Mouse (Mus musculus): ENCODE results near the gene Them4.
"Not testable (repeated sequence)": the region's sequence is repeated elsewhere in the genome, so short reads cannot be mapped to it uniquely, and the experiment has no call there.

Gene Them4

DNA sequence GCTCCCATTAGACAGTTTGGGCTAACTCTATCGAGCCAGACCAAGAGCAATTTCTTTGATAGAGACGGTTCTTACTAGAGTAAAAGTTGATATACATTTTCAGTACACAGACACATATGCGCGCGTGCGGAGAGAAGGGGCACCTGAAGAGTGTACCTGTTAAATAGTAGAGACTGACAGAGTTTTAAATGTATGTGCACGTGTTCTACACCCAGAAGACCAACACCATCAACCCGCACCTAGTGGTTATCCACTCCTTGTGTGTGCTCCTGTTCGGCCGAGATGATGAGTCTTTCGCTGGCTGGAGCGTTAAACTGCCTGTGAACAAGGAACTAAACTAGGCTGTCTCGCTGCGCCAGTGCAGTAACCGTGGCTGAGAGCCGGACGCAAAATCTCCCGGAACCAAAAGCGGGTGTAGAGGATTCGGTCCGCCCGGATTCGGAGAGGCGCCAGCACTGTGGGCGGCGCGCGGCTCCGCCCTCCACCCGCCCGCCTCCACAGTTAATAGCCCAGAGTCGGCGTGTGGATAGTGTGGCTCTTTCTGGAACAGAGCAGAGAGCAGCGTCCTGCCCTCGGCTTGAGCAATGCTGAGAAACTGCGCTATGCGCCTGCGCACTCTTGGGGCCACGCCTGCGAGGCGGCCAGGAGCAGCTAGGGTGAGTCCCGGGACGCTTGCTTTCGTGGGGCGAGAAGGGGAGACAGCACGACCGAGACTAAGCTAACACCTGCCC is at the start of gene Them4:
Gene Them4, plus strand, starts transcription at position 457 of the 731 bp plus-strand sequence.
- peak; percentile 90 for DNase-seq

DNA sequence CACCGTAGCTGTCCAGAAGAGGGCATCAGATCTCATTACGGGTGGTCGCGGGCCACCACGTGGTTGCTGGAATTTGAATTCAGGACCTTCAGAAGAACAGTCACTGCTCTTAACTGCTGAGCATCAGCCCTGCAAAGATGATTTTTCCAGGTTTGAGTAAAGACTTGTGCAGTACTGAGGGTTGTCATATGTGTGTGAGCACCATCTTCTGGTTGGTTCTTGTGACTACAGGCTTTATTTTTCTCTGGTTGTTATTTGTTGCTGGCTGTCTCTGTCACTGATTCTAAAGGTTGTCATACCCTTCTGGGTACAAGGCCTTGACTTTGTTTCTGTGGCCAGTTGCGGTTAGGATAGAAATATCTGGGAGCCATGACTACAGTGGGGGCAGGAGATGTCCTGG is 49.3 kb upstream of the Them4 start:
- peak; percentile 2 for DNase-seq

- DNase-seq, result not testable (repeated sequence)
These were observed 46.2 kb upstream of the Them4 start, which contains the start of gene Gm4778 for GRCm38 (mm10) chr3:94263736-94264135. Gene Gm4778, plus strand, starts transcription at chr3:94264036.

DNA sequence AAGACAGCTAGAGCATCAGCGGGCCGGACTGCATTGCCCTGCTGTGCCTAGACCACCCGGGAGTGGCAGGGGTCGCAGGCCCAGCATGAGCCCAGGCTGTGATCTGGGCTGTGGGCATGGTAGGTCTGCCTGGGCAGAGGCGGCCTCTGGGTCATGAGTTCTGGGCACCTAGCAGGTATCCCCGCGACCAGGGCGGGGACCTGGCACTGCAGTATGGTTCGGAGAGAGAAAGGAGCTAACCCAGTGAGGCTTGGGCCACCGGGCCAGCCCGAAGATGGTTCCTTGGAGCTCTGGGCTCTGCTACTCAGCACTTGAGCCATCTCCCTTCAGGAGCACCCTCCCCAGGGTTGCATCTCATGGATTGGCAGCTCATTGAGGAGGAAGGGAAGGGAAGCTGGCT is 33.9 kb upstream of the Them4 start:
- DNase-seq, result no peak

DNA sequence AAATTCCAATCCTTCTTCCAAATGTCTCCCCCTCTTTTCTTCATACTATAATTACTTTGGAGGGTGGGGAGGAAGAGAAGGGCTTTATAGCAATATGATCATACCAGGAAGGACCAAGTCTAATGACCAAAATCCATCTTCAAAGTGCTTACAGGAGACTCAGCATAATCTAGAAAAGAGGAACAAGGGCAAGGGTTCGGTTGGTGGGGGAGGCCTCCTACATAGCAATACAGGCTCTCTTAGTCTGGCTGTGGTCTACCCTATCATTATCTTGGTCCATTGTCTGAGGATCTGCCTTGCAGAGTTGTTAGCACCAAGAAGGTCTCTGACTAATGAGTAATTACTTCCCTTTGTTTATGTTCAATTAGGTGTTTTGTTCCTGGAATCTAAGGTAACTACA is 4.4 kb upstream of the Them4 start:
- no peak for DNase-seq

DNA sequence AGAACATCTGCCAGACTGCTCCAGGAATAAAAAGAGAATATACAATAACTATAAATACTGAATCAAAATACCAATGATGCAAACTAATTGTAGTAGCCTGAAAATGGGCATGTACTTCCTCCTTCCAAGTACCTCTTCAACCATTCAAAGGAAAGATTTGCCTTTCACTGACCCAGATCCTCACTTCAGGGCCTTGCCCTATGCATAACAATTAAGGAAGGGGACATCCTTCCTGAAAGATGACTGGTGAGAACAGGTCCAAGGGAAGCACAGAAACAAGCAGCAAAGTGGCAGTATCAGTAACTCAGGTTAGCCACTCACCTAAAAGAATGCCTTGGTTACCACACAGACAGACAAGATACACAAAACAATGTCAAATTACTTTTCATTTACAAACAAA is 2.9 kb upstream of the Them4 start:
- no peak for DNase-seq

GRCm38 (mm10) chr3:94310491-94310890 is 602 bp downstream of the Them4 start:
- no peak for DNase-seq

DNA sequence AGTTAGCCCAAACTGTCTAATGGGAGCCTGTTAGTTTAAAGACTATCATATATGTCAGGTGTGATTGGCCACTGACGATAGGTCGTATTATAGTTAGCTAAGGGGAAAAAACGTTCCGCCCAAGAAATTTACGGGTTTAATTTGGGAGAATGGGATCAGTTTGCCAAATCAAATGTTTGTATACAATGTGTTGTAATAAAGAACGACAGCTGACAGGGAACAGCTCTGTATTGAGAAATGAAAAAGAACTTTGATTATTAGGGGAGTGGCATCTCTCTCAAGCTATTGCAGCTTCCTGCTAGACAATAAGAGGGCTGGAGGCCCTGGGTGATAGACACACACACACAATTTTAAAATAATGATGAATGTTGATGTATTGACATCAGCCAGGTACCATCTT is 1.0 kb downstream of the Them4 start:
- no peak for DNase-seq

- DNase-seq, result no peak
These were observed 1.5 kb downstream of the Them4 start for GRCm38 (mm10) chr3:94311376-94311775.

DNA sequence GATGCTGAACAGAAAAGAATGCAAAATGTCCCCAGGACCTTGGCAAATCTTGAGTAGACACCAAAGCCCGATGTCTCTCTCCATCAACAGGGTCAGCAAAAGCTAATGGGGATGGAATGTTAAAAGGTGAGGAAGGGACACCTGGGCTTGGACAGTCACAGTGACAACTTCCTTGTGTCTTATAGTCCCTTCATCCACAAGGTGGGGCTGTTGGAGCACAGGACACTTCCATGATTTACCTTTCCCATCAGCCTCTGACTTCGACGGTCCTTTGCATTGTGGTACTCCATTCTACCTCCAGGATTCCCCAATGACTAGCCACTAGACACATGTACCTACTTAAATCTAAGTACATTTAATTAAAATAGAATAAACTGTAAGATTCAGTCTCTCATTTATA is 18.8 kb downstream of the Them4 start:
- DNase-seq, result peak; percentile 42

- no peak for DNase-seq
These were observed 24.6 kb downstream of the Them4 start for GRCm38 (mm10) chr3:94334442-94334841.

DNA sequence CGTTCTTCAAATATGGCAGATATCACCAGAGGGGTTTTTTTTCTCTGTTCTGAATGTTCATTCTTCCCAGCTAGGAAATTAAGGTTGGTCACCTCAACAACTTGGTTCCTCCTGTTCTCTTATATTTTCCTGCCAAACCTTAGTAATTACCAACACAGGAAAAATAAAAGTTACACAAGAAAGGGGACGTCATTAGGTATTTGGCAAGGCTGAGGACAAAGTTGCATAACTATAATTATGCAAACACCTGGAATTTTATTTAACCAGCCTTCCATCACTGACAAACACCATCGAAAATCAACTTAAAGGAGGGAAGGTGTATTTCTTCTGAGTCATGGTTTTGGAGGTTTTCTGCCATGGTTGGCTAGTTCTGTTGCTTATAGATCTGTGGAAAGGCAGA is 28.6 kb downstream of the Them4 start:
- no peak for DNase-seq

GRCm38 (mm10) chr3:94341959-94342422 is 32.1 kb downstream of the Them4 start, which contains the start of gene Them5:
Gene Them5, plus strand, starts transcription at chr3:94342099.
- DNase-seq, result no peak

DNA sequence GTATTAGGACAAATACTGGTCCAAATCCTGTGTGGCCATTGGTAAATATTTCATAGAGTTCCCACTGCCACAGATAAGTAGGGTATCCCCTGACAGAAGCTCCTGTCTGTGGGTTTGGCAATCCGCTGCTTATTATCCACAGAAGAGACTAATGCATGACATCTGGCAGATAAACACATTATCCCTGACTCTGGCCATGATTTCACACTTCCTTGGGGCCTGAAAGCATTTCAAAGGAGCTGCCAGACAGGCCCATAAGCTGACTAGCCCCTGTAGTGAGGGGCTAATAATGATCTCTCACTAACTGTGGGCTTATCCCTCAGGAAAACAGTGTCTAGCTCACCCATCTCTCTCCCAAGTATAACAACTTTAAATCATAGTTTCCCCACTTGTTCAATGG is 32.7 kb downstream of the Them4 start:
- DNase-seq, result no peak

DNA sequence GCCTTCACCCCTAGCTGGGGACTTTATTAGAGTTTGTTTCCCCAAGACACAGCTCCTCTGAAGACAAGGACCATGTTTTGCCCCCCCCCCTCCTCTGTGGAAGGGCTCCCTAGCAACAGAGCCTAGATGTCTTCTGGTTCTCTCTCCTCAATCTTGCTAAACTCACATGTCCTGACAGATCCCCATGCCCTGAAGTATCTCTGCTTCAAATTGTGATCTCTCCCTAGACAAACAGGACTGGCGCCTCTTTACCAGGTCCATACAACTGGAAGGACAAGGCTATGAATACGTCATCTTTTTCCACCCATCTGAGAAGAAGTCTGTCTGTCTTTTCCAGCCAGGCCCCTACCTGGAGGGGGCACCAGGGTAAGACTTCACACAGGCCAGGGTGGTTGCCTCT is 34.3 kb downstream of the Them4 start:
- DNase-seq, result no peak

GRCm38 (mm10) chr3:94344897-94345296 is 35.0 kb downstream of the Them4 start:
- DNase-seq, result no peak

- no peak for DNase-seq
These were observed 38.3 kb downstream of the Them4 start for GRCm38 (mm10) chr3:94348146-94348545.

GRCm38 (mm10) chr3:94360812-94361211 is 50.9 kb downstream of the Them4 start:
- peak; percentile 51 for DNase-seq

GRCm38 (mm10) chr3:94362138-94362537 is 52.2 kb downstream of the Them4 start, which contains the start of gene C2cd4d:
Gene C2cd4d, plus strand, starts transcription at chr3:94362438.
- DNase-seq, result no peak

DNA sequence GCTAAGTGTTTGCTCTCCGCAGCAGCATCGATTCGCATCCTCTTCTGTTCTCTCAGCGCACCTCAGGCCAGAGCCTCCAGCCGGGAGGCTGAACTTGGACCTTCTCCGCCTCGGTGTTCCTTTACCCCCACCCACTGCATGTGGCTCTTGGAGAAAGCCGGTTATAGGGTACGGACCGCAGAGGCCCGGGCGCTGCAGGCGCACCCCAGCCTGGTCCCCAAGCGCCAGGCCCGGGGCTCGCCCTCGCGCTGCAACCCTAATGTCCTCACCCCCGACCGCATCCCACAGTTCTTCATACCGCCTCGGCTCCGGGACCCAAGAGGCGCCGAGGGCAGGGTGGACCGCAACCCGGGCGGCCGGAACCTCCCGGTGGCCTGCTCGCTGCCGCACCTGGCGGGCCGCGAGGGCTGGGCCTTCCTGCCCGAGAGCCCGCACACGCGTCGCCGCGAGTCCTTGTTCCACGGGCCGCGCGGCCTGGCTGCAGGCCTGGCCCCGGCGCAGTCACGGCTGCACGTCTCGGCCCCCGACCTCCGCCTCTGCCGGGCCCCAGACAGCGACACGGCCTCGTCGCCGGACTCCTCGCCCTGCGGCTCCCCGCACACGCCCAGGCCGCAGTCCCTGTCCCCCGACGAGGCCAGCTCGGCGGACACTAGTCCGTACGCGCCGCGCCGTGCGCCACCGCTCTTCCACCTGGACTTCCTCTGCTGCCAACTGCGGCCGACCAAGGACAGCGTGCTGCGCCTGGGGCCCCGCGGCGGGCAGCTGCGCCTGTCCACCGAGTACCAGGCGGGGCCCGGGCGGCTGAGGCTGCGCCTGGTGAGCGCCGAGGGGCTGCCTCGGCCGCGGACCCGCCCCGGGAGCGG is 53.6 kb downstream of the Them4 start:
- DNase-seq, result no peak

DNA sequence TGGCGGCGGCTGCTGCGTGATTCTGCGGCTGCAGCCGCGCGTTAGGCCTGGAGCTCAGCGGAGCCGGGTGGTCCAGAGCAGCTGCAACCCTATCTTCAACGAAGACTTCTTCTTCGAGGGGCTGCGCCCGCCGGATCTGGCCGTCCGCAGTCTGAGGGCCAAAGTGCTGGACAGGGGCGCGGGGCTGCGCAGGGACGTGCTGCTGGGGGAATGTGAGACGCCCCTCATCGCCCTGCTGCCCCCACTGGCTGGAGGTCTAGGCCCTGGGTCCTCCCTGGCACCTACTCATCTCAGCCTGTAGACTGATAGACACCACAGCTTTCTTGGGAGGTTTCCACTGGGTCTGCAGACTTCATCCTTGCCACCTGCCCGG is 54.3 kb downstream of the Them4 start:
- no peak for DNase-seq

- peak; percentile 85 for DNase-seq
These were observed 56.9 kb downstream of the Them4 start for GRCm38 (mm10) chr3:94366761-94367160.

DNA sequence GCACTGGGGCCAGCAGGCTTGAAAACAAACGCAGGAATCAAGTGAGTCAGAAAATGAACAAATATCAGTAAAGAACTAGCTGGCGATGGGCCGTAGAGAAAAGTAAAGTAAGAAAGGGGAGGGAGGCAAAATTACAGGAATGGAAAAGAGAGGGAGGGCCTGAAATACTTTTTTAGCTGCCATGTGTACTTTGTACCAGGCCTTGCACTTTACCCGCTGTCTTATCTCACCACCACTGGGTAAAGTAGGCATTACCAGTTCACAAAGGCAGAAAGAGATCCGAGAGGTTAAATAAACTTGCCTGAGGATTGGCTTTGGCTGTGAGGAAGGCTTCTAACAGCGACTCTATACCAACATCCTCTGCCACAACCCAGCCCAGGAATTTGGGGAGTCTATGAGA is 57.6 kb downstream of the Them4 start:
- DNase-seq, result no peak

GRCm38 (mm10) chr3:94368631-94369030 is 58.7 kb downstream of the Them4 start:
- peak; percentile 51 for DNase-seq

Data from thymus, postnatal 14 days (tissue).